Mouse (Mus musculus) small intestine, adult 2 months (tissue): ENCODE measurements around the gene Cutc. TPM values are rescaled to one million over a fixed set of nuclear protein-coding genes. Genes with fewer than 3 reads are reported as not detected.
A peak's percentile ranks its signal among the peaks of the same experiment; 100 is the strongest.

Experiments
- H3K27ac ChIP-seq: fragments of 200-500 bp; 2 replicates; pipeline ENCODE4 v1.5.1; 2012; ENCODE audit warnings: low read depth, low read length, control low read depth, inconsistent platforms; ENCODE audit not compliant: insufficient read depth
- H3K27me3 ChIP-seq: fragments of 200-500 bp; 2 replicates; pipeline ENCODE4 v1.6.1; 2012; ENCODE audit warnings: mild to moderate bottlenecking, moderate library complexity, low read length, inconsistent platforms; ENCODE audit not compliant: control insufficient read depth, insufficient read depth
- H3K36me3 ChIP-seq: fragments of 200-500 bp; 2 replicates; pipeline ENCODE4 v1.6.1; 2012; ENCODE audit warnings: mild to moderate bottlenecking, low read length, control low read depth, inconsistent platforms; ENCODE audit not compliant: control insufficient read depth, insufficient read depth
- H3K4me1 ChIP-seq: fragments of 200-500 bp; 2 replicates; pipeline ENCODE4 v1.6.1; 2012; ENCODE audit warnings: low read length, inconsistent platforms, mixed read lengths; ENCODE audit not compliant: control insufficient read depth, insufficient read depth, insufficient read length
- H3K4me3 ChIP-seq: fragments of 200-500 bp; 2 replicates; pipeline ENCODE4 v1.5.1; 2012; ENCODE audit warnings: low read depth, mild to moderate bottlenecking, control low read depth, inconsistent platforms, low read length, moderate library complexity
- CTCF ChIP-seq: fragments of 200-500 bp; IDR thresholded peaks from 2 replicates; pipeline ENCODE4 v1.5.1; 2012; ENCODE audit warnings: low read depth, mild to moderate bottlenecking, control low read depth, inconsistent platforms, low read length, moderate library complexity, mixed read lengths; ENCODE audit not compliant: insufficient replicate concordance, insufficient read length; ENCODE audit errors: extremely low read depth
- POLR2A ChIP-seq: fragments of 200-500 bp; IDR thresholded peaks from 2 replicates; pipeline ENCODE4 v1.6.1; 2012; ENCODE audit warnings: low read depth, mild to moderate bottlenecking, control low read depth, inconsistent platforms, low read length, moderate library complexity
- WGBS: fragments of 180-500 bp; shearing (Covaris S2); methylation state at CpG from one replicate; pipeline ENCODE4 v1.1.7; 2018; 5-methylcytosine and 5-hydroxymethylcytosine counted together
- polyA plus RNA-seq: library from polyadenylated mRNA; depleted of rRNA; stranded (reverse); fragments of >200 nt; gene quantifications from 2 replicates; pipeline ENCODE4 v1.2.3, GENCODE M21; 2012

Cutc gene
- polyA plus RNA-seq, 1 experiment, result 4.1 TPM

DNA sequence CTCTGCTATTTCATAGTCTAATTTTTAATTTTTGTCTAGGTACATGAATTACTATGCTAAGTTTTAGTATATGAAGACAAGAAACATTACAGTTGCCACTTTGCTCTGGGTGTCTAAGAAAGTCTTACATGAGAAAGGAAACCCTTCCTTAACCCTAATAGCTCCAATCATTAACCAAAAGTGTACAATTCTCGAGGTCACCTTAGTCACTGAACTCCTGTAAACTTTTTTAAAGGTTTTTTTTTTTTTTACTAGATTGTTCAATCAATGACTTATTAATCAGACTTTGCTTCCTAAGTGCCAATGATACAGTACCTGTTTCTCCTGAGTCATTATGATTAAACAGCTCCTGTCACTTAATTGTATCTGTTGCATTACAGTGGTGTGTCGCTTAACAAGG, 24.5 kb downstream of the Cutc start:
- peaks cover 9% of the 10 kb centered on the region; the same call in 1 of the 2 replicates for H3K4me1 ChIP-seq
- no peaks in the 10 kb centered on the region for H3K36me3 ChIP-seq
- WGBS, result 23% methylated on average over 2 of the region's 2 CpGs
- H3K4me3 ChIP-seq, result no peak overlapping the region
- TF ChIP-seq CTCF (no peak), POLR2A (no peak)
- no peaks in the 10 kb centered on the region for H3K27me3 ChIP-seq
- peak overlapping the region; percentile 41; the same call in 1 of the 2 replicates for H3K27ac ChIP-seq

DNA sequence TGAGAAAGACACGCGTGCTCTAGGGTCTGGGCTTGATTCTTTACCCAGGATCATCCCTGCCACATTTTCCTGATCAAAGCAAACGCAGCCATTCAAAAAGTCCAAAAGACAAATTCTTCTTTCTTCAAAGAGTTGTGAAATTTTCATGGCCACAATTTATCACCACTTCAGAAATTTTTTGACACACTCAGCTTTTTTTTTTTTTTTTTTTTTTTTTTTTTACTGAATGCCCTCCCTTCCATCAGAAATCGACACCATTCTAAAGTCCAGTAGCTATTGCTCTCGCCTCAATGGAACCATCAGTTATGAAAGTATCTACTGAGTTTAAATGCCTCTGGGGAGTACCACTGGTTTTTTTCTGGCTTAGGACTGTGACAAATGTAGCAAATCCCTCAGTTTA, 27.6 kb downstream of the Cutc start:
- Histone ChIP-seq H3K27ac (no peak overlapping the region), H3K4me3 (no peak overlapping the region), H3K4me1 (peaks cover 5% of the 10 kb centered on the region; the same call in 1 of the 2 replicates)

GRCm38 (mm10) chr19:43781980-43782379, 29.2 kb downstream of the Cutc start, which contains the start of gene Abcc2:
Abcc2 (plus strand) TSS chr19:43782192.
- TF ChIP-seq CTCF (no peak), POLR2A (no peak)
- peaks cover 26% of the 10 kb centered on the region for H3K36me3 ChIP-seq
- peaks cover 4% of the 10 kb centered on the region for H3K4me1 ChIP-seq
- H3K27me3 ChIP-seq, result no peaks in the 10 kb centered on the region
- peak within 1 kb of the TSS; percentile 82 for H3K27ac ChIP-seq
- H3K4me3 ChIP-seq, result no peak within 1 kb of the TSS
- 29% methylated on average over 3 of the region's 3 CpGs for WGBS

More for the DNA sequence above, 27.6 kb downstream of the Cutc start:
- Histone ChIP-seq H3K27me3 (no peaks in the 10 kb centered on the region), H3K36me3 (peaks cover 16% of the 10 kb centered on the region)
- WGBS, result 23% methylated on average over 5 of the region's 5 CpGs
- TF ChIP-seq POLR2A (no peak), CTCF (no peak)

- H3K27me3 ChIP-seq, result no peaks in the 10 kb centered on the region
- TF ChIP-seq POLR2A (no peak), CTCF (no peak)
- H3K36me3 ChIP-seq, result peaks cover 47% of the 10 kb centered on the region
- 56% methylated on average over 8 of the region's 8 CpGs for WGBS
- peak overlapping the region; percentile 76 for H3K27ac ChIP-seq
- H3K4me1 ChIP-seq, result peaks cover 4% of the 10 kb centered on the region
- H3K4me3 ChIP-seq, result peak overlapping the region; percentile 69
These were observed 32.0 kb downstream of the Cutc start for GRCm38 (mm10) chr19:43784761-43785160.

GRCm38 (mm10) chr19:43786249-43787026, 33.6 kb downstream of the Cutc start:
- TF ChIP-seq POLR2A, result no peak
- TF ChIP-seq CTCF, result no peak
- WGBS, result 48% methylated on average over 13 of the region's 13 CpGs
- Histone ChIP-seq H3K36me3 (peaks cover 56% of the 10 kb centered on the region), H3K4me1 (peaks cover 2% of the 10 kb centered on the region), H3K27ac (peak overlapping the region; percentile 20; the same call in 1 of the 2 replicates), H3K4me3 (peak overlapping the region; percentile 40; the same call in 1 of the 2 replicates), H3K27me3 (no peaks in the 10 kb centered on the region)

GRCm38 (mm10) chr19:43789817-43790216, 37.0 kb downstream of the Cutc start:
- 42% methylated on average over 7 of the region's 7 CpGs for WGBS
- Histone ChIP-seq H3K4me1 (peaks cover 2% of the 10 kb centered on the region), H3K4me3 (no peak overlapping the region), H3K27ac (no peak overlapping the region), H3K27me3 (no peaks in the 10 kb centered on the region), H3K36me3 (peaks cover 51% of the 10 kb centered on the region)
- TF ChIP-seq POLR2A (no peak), CTCF (no peak)

- Histone ChIP-seq H3K4me1 (no peaks in the 10 kb centered on the region), H3K4me3 (no peak overlapping the region), H3K27me3 (no peaks in the 10 kb centered on the region), H3K36me3 (peaks cover 37% of the 10 kb centered on the region), H3K27ac (no peak overlapping the region)
- no peak for TF ChIP-seq CTCF
- TF ChIP-seq POLR2A, result no peak
- 68% methylated on average over 4 of the region's 4 CpGs for WGBS
These were observed 39.7 kb downstream of the Cutc start for GRCm38 (mm10) chr19:43792537-43792936.
